Mouse (Mus musculus) thymus, postnatal 0 days (tissue): ENCODE results near the gene Trim11. TPM values are rescaled to one million over a fixed set of nuclear protein-coding genes. Genes with fewer than 3 reads are reported as not detected.

Source experiments
- DNase-seq: peaks from one replicate; pipeline ENCODE4 v3.0.0-alpha.2; 2015; ENCODE audit warnings: low spot score
- polyA plus RNA-seq: library from polyadenylated mRNA; unstranded; fragments of >200 nt; fragmentation: Nextera tagmentation; extraction: Ambion mirVana; gene quantifications from 2 replicates; pipeline ENCODE4 v1.2.1, GENCODE M21; 2015

Gene Trim11
- polyA plus RNA-seq, 1 experiment from 2014 or later = 54.0 TPM

DNA sequence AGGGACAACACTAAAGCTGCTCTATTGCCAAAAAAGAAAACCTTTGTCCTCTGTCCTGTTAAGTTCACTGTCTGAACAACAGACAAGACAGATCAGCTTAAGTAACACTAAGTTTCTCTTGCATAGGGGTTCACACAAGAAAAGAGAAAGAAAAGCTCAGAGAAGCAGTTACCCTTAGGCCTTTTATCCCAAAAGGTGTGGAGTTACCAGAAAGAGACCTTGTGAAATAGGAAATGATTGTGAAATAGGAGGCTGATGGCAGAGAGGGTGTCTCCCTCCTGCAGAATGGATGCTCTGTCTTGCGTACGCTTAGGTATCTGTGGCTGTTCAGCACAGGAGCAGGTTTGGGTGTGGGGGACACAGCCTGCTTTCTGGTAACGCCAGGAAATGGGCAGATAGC, 1.3 kb downstream of the Trim11 start:
- DNase-seq = no peak

GRCm38 (mm10) chr11:58979661-58980060, 1.8 kb downstream of the Trim11 start:
- no peak for DNase-seq

- DNase-seq = no peak
Measured at GRCm38 (mm10) chr11:58980381-58980990, 2.6 kb downstream of the Trim11 start.

DNA sequence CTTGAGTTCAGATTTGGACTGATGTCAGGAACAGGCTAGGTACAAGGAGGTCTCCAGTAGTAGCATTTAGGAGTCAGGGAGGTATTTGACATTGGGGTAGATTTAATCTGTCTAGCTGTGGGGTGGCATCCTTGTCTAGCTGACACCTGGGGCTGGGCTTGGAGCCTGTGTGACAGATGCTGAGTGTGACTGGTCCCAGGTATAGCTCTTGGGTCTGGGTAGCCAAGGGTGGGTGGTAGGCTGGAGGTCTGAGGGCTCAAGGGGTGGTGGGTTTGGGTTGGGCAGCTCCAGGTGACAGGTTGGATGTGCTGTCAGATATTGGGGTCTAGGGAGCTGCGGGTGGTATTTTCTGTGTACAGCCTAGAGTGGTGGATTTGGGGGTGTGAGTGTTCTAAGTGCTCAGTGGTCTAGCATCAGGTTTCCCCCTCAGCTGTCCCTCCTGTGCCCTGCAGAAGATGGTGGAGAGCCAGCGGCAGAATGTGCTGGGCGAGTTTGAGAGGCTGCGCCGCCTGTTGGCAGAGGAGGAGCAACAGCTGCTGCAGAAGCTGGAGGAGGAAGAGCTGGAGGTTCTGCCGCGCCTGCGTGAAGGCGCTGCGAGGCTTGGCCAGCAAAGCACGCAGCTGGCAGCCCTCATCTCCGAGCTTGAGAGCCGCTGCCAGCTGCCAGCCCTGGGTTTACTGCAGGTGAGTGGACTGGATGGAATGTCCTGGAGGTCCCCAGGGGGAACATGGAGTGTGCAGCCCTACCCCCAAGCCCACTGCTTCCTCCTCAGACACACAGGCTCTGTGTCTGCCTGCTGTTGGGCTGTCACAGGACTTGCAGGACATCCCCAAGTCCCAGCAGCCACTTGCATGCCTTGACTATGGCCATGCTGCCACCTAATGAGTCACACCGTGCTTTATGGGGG, 3.9 kb downstream of the Trim11 start:
- peak; percentile 93 for DNase-seq

DNA sequence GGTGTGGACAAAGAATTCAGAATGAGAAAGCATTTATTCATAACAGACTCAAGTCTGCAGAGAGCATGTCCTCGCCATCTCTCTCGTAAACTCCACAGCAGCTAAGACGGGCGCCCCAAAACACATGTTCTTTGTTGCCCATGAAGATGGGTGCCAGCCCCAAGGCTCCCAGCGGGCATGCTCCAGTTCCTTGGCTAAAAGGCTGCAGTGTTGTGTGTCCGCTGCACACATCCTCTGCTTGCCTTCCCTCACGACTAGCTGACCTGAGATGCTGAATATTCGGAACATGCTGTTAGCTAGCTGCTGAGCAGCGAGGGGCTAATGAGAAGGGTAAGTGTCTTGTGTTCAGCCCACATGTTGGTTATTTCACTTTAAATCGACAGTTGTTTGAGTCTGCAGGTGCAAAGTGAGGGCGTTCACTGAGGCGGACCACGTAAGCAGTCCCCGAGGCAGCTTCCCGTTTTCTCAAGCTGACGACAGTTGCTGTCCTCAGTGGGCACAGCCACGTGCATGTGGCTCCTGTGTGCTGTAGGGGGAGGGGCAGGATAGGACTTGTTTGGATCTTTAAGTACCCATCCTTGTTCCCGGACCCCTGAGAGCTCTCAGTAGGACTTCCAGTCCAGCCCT, 4.7 kb downstream of the Trim11 start:
- DNase-seq = peak; percentile 90

- peak; percentile 48 for DNase-seq
Measured at GRCm38 (mm10) chr11:58983691-58984341, 5.9 kb downstream of the Trim11 start.

DNA sequence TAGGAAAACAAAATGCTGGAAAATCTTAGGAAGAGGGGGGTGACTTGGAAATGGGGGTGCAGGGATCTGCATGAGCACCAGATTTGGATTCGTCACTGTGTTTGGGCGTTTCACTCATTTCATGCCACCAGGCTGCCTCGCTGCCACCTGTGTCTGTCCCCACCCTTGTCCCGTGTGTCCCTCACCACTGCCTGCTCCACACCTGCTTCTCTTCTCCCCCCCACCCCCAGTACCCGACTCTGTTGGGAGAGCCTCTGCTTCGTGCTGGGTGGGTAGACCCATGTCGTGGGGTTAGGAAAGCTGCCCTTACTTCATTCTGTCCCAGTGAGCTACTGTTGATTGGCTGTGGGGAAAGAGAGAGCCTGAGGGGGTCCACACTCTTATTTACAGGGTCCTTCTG, 6.8 kb downstream of the Trim11 start:
- DNase-seq = no peak

DNA sequence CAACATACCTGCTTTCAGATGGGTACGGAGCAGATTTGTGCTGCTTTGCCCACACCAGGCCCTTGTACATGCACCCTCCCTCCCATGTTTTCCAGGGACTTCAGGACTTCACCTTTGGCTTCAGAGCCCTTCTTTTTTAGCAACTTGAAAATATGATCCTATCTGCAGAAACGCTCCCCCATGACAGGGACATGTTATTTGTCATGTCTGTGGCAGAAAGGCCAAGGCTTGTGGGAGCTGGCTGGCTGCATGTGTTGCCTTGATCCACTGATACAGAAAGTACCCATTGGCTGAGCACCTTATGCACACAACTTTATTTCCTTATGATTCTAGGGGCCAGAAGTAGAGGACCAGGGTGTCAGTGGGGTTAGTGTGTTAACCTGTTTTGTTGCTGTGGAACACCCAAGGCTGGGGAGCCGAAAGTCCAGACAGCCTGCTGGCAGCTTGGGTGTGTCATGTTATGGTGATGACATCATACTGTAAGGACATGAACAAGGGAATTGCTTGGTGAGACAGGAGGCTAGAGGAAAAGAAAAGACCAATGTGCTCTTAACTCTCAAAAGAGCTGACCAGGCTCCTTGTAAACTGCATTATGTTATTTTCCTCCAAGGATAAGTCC, 7.5 kb downstream of the Trim11 start:
- DNase-seq = no peak

DNA sequence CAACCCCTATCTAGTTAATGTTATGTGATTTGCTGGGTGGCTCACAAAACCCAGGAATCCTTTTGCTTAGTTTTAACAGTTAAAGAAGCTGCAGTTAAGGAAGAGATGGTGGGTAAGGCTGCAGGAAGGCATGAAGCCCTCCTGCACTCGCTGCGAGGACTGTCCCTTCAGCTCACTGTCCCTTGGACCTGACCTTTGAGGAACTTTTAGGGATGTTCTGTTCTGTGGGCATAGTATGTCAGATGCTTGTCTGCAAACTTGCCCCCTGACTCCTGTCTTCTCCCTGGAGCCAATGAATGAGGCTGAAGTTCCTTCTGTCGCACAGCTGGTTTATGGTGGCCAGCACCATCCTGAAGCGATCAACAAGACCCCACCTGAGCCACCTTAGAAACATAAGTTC, 11.3 kb downstream of the Trim11 start:
- DNase-seq = no peak

- DNase-seq = no peak
Measured at GRCm38 (mm10) chr11:58990141-58990540, 12.2 kb downstream of the Trim11 start.

DNA sequence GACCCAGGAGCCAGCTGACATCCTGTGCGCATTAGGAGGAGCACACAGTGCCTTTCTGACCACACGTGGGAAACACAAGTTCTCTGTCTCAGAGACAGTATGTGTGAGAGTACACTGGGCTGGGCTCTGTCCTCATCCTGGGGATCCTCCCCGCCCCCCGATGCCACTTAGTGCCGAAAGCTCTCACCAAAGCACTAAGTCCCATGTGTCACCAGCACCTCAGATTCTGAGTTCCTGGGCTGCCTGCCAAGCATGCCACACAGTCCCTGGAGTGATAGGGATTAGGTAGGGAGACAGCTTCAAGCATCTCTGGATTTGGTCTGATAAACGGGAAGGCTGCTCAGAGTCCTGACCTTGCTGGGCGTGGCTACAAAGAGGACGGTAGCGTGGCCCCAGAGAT, 12.9 kb downstream of the Trim11 start:
- no peak for DNase-seq

- no peak for DNase-seq
Measured at GRCm38 (mm10) chr11:58991911-58992310, 14.0 kb downstream of the Trim11 start.

DNA sequence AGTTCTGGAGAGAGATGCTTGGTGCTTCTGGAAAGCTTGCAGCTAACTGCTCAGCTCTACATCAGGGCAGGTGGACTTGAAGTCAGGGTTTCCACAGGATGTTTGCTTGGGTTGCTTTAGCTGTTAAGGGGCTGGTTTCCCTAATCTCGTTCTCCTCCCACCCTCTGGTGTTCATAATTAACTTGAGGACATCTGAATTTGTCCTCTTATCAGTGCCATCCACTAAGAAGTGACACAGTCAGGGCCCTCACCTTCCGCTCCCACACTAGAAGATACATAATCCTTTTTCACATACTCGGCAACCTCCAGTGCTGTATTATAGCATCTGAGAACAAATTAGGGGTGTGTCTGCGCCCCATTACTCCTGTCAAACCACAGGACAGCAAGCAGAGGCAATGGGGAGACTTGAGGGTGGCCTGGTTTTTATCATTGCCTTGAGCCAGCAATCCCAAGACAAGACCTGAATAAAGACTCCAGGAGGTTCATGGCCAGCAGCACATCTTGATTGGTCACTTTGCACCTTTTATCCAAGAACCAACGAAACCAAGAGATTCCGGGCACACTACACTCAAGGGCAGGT, 15.3 kb downstream of the Trim11 start:
- DNase-seq = no peak

- DNase-seq = peak; percentile 71
Measured at GRCm38 (mm10) chr11:58994337-58994826, 16.5 kb downstream of the Trim11 start.

DNA sequence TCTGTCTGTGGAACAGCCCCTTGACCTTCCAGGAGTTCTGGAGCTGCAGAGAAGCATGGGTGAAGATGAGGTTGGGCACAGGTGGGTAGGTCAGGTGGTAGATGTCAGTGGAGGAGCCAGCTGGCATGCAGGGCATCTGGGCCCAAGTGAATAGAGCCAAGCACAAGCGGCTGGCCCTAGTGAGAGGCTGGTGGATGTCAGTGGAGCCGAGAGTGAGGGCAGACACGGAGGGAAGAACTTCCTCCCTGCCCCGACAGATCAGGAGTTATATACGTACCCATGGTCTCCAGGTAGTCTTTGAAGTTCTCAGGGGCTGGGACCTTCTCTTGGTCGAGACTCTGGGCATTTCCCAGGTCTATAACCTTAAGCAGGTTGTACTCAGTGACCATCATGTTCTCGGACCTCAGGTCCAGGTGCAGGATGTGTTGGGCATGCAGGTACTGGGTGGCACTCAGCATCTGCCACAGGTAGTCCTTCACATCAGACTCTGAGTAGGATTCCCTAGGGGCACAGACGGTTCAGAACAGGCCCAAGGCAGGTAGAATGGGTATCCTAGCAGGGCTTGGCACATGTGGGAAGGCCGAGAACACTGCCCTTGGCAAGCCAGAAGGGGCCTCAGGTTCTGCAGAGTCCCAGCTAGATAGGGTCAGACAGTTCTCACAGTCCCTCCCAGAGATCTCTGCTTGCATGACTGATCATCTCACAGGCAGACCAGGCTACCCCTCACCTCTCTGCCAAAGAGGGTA, 17.3 kb downstream of the Trim11 start:
- DNase-seq = no peak

GRCm38 (mm10) chr11:58995807-58996370, 18.0 kb downstream of the Trim11 start:
- DNase-seq = peak; percentile 84

DNA sequence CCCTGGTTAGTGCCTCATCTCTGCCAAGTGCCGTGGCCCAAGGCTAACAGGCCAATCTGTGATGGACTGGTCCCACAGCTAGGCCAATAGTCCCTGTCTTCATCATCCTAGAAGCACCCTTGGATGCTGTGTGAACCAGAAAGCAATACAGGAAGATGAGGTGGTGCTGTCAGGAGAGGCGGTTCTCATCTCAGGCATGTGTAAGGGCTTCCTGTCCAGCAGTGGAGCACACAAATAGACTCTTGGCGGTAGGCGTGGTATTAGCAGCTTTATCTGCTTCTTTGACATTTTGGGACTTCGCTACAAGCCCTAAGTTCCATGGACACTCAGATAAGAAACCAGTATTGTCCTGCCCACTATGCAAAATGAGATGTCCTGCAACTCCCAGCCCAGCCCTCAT, 19.6 kb downstream of the Trim11 start:
- no peak for DNase-seq

DNA sequence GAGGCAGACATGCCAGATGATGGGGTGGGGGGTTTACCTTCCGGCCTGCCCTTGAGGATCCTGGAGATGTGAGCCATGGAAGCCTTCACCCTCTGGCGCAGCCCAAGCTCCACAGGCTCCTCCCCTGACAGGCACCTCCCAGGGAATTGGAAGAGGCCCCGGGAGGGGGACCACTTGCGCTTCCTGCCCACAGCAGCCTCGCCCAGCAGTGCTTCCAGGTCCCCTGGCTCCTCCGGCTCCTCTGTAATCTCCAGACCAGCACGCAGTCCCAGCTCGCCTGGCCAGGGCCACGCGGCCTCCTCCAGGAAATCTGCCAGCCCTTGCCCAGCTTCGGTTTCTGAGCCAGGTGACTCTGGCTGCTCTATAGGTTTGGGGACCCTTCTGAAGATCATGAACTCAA, 21.3 kb downstream of the Trim11 start:
- no peak for DNase-seq

GRCm38 (mm10) chr11:58999830-59000229, 21.9 kb downstream of the Trim11 start:
- DNase-seq = no peak

- no peak for DNase-seq
Measured at GRCm38 (mm10) chr11:59000635-59001034, 22.7 kb downstream of the Trim11 start.
